16 mouse cellular contexts compared by ENCODE assay signal in genomic region chr1:147239108-147239507, GRCm38 (mm10).
"Had no signal": no experiment of that assay in that cellular context is flagged by ENCODE, and none has a peak within 500 bp of the region (broad histone marks: within the 10 kb centered on the region; RNA-seq: fewer than 3 reads in every experiment).

No protein-coding gene starts in this region.

- H3K27ac ChIP-seq: neural tube, embryonic 13.5 days; neural tube, embryonic 15.5 days; stomach, embryonic 15.5 days; stomach, postnatal 0 days had no signal

- DNase-seq: retina, postnatal 1 day; right cerebral cortex, adult 18-20 months; right cerebral cortex, postnatal 14 days; right cerebral cortex, postnatal 25 days; right cerebral cortex, postnatal 4 days; spleen, adult 18-20 months; thymus, adult 18-20 months; thymus, adult 2 months; thymus, postnatal 14 days; thymus, postnatal 25 days; thymus, postnatal 36 days; thymus, postnatal 4 days had no signal

- H3K9me3 ChIP-seq: neural tube, embryonic 13.5 days; neural tube, embryonic 15.5 days; stomach, embryonic 15.5 days had no signal

- H3K36me3 ChIP-seq: neural tube, embryonic 13.5 days; neural tube, embryonic 15.5 days; stomach, embryonic 15.5 days had no signal

- H3K4me3 ChIP-seq: neural tube, embryonic 13.5 days; neural tube, embryonic 15.5 days; stomach, embryonic 15.5 days had no signal

- H3K4me1 ChIP-seq: neural tube, embryonic 13.5 days; neural tube, embryonic 15.5 days; stomach, embryonic 15.5 days had no signal

- H3K4me2 ChIP-seq: neural tube, embryonic 13.5 days; neural tube, embryonic 15.5 days; stomach, embryonic 15.5 days had no signal

- H3K27me3 ChIP-seq: neural tube, embryonic 13.5 days; neural tube, embryonic 15.5 days; stomach, embryonic 15.5 days had no signal

- H3K9ac ChIP-seq: neural tube, embryonic 13.5 days; neural tube, embryonic 15.5 days; stomach, embryonic 15.5 days had no signal
